Mouse (Mus musculus) C2C12 (cell line): ENCODE measurements around the gene Nfs1.

Source experiments
- CTCF ChIP-seq: IDR thresholded peaks from one replicate; pipeline ENCODE4 v1.5.1; 2011; ENCODE audit not compliant: control insufficient read depth, insufficient read depth, insufficient read length
- MYOD1 ChIP-seq: IDR thresholded peaks from one replicate; pipeline ENCODE4 v1.6.1; 2011; ENCODE audit warnings: low read depth; ENCODE audit not compliant: control insufficient read depth, insufficient read length
- MYOG ChIP-seq: IDR thresholded peaks from one replicate; pipeline ENCODE4 v1.6.1; 2011; ENCODE audit not compliant: control insufficient read depth, insufficient read length; ENCODE audit errors: extremely low read depth
- USF1 ChIP-seq: IDR thresholded peaks from one replicate; pipeline ENCODE4 v1.6.1; 2011; ENCODE audit warnings: low read depth, mild to moderate bottlenecking, control low read depth, moderate library complexity

DNA sequence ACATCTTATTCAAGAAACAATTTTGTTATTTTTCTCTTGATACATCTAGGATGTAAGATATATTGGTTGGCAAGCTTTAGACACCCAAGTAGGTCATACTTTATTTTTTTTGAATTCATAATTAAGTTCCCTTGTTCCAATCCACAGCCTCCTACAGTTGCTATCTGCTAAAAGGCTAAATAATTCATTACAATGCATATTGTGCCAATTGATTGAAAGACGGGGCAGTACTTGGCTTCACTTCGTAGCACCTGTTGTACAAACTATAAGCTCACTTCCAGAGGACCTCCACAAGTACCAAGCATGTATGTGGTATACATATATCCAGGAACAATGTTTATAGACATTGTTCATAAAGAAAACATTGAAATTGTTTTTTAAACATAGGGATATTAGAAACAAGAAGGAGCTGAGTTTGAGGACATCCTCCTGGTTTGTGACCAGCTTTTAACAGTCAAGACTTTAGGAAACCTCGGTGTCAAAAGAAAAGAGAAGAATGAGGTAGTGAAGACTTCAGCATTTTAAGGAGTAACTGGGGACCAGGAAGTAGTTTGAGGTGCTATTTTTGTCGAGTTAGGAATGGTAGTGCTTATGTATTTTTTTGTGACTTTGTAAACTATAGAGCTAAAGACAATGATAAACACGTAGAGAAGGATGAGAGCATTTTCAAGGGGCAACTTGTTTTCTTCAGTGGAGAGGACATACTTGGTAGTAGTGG, 2.4 kb upstream of the Nfs1 start:
- TF ChIP-seq CTCF (no peak), MYOG (no peak), USF1 (no peak), MYOD1 (no peak)
